Mouse (Mus musculus) kidney, adult 2 months (tissue): ENCODE measurements around the gene Ephx3.
A peak's percentile ranks its signal among the peaks of the same experiment; 100 is the strongest.

Experiments
- CTCF ChIP-seq: fragments of 200-500 bp; conservative IDR thresholded peaks from 2 replicates; pipeline ENCODE4 v1.5.1; 2011; ENCODE audit warnings: low read depth, mild to moderate bottlenecking, control low read depth, low read length, moderate library complexity, mixed read lengths; ENCODE audit not compliant: insufficient read depth, insufficient read length
- POLR2A ChIP-seq: fragments of 200-500 bp; IDR thresholded peaks from one replicate; pipeline ENCODE4 v1.6.1; 2011; ENCODE audit warnings: low read depth, low read length, control low read depth

GRCm38 (mm10) chr17:32209752-32210151, 20.4 kb upstream of the Ephx3 start:
- TF ChIP-seq POLR2A, result no peak
- TF ChIP-seq CTCF, result peak; percentile 75
